Mouse (Mus musculus) WW6 (cell line): ENCODE data around the gene Hpse2.
"Not testable (repeated sequence)": the region's sequence is repeated elsewhere in the genome, so short reads cannot be mapped to it uniquely, and the experiment has no call there.

Source experiments
- DNase-seq: peaks from one replicate; pipeline ENCODE4 v3.0.0-alpha.2; 2013; ENCODE audit warnings: low read depth, low spot score

Hpse2 gene

GRCm38 (mm10) chr19:42857096-42857495 lies 531.1 kb downstream of the Hpse2 start:
- no peak for DNase-seq

- no peak for DNase-seq
These were observed 532.5 kb downstream of the Hpse2 start for GRCm38 (mm10) chr19:42855649-42856048.

GRCm38 (mm10) chr19:42850444-42850843 lies 537.7 kb downstream of the Hpse2 start:
- no peak for DNase-seq

- DNase-seq = no peak
These were observed 548.4 kb downstream of the Hpse2 start for GRCm38 (mm10) chr19:42839621-42840294.

GRCm38 (mm10) chr19:42839118-42839517 lies 549.0 kb downstream of the Hpse2 start:
- DNase-seq = no peak

- no peak for DNase-seq
These were observed 549.9 kb downstream of the Hpse2 start for GRCm38 (mm10) chr19:42838271-42838670.

- no peak for DNase-seq
These were observed 550.6 kb downstream of the Hpse2 start for GRCm38 (mm10) chr19:42837591-42837990.

GRCm38 (mm10) chr19:42833126-42833525 lies 555.0 kb downstream of the Hpse2 start:
- no peak for DNase-seq

GRCm38 (mm10) chr19:42832251-42832650 lies 555.9 kb downstream of the Hpse2 start:
- no peak for DNase-seq

GRCm38 (mm10) chr19:42829196-42829595 lies 559.0 kb downstream of the Hpse2 start:
- DNase-seq = no peak

GRCm38 (mm10) chr19:42827843-42828242 lies 560.3 kb downstream of the Hpse2 start:
- DNase-seq = no peak

- no peak for DNase-seq
These were observed 568.0 kb downstream of the Hpse2 start for GRCm38 (mm10) chr19:42820109-42820508.

GRCm38 (mm10) chr19:42817761-42818160 lies 570.4 kb downstream of the Hpse2 start:
- no peak for DNase-seq

GRCm38 (mm10) chr19:42816261-42816660 lies 571.9 kb downstream of the Hpse2 start:
- no peak for DNase-seq

- DNase-seq = no peak
These were observed 578.0 kb downstream of the Hpse2 start for GRCm38 (mm10) chr19:42810140-42810539.

GRCm38 (mm10) chr19:42809491-42809890 lies 578.7 kb downstream of the Hpse2 start:
- no peak for DNase-seq

GRCm38 (mm10) chr19:42797866-42798265 lies 590.3 kb downstream of the Hpse2 start:
- no peak for DNase-seq

GRCm38 (mm10) chr19:42795801-42796200 lies 592.4 kb downstream of the Hpse2 start:
- DNase-seq = no peak

GRCm38 (mm10) chr19:42794914-42795613 lies 593.1 kb downstream of the Hpse2 start:
- peak; percentile 75 for DNase-seq

- DNase-seq = no peak
These were observed 599.8 kb downstream of the Hpse2 start for GRCm38 (mm10) chr19:42788311-42788710.

- no peak for DNase-seq
These were observed 602.5 kb downstream of the Hpse2 start for GRCm38 (mm10) chr19:42785562-42786220.

- DNase-seq = no peak
These were observed 603.0 kb downstream of the Hpse2 start for GRCm38 (mm10) chr19:42785129-42785528.

- not testable (repeated sequence) for DNase-seq
These were observed 608.0 kb downstream of the Hpse2 start for GRCm38 (mm10) chr19:42780156-42780538.
